Mouse (Mus musculus) kidney, embryonic 16.5 days (tissue): Measurements from ENCODE around the gene Vmn2r101. TPM values are rescaled to one million over a fixed set of nuclear protein-coding genes. Genes with fewer than 3 reads are reported as not detected.

ENCODE experiments used
- ATAC-seq: fragments of 200-750 bp; cut with Nextera tagmentation; 2 replicates; pipeline ENCODE4 v1.8.0; 2017; ENCODE audit warnings: moderate TSS enrichment; ENCODE audit not compliant: low FRiP score, low TSS enrichment
- H3K27ac ChIP-seq: fragments of 300-500 bp; sonication (generic); 2 replicates; pipeline ENCODE4 v1.5.1; 2014; ENCODE audit warnings: low read length
- H3K27me3 ChIP-seq: fragments of 300-500 bp; sonication (generic); 2 replicates; pipeline ENCODE4 v1.6.1; 2014; ENCODE audit warnings: low read length, control low read depth, mixed read lengths; ENCODE audit not compliant: insufficient read depth
- H3K36me3 ChIP-seq: fragments of 300-500 bp; sonication (generic); 2 replicates; pipeline ENCODE4 v1.6.1; 2014; ENCODE audit warnings: low read length, control low read depth, mixed read lengths; ENCODE audit not compliant: insufficient read depth
- H3K4me1 ChIP-seq: fragments of 300-500 bp; sonication (generic); 2 replicates; pipeline ENCODE4 v1.6.1; 2014; ENCODE audit warnings: low read length, control low read depth, mixed read lengths; ENCODE audit not compliant: insufficient read depth
- H3K4me2 ChIP-seq: fragments of 300-500 bp; sonication (generic); replicated peaks from 2 replicates; pipeline ENCODE4 v1.6.1; 2014; ENCODE audit warnings: low read depth, low read length
- H3K4me3 ChIP-seq: fragments of 300-500 bp; sonication (generic); 2 replicates; pipeline ENCODE4 v1.5.1; 2014; ENCODE audit warnings: mild to moderate bottlenecking, low read length
- H3K9ac ChIP-seq: fragments of 300-500 bp; sonication (generic); replicated peaks from 2 replicates; pipeline ENCODE4 v1.6.1; 2014; ENCODE audit warnings: low read length
- H3K9me3 ChIP-seq: fragments of 300-500 bp; sonication (generic); 2 replicates; pipeline ENCODE4 v1.6.1; 2016; ENCODE audit warnings: low read length, control low read depth
- WGBS: fragments of 180-500 bp; shearing (Covaris S2); extraction: QIAGEN DNeasy Blood & Tissue Kit; methylation state at CpG from one replicate; pipeline ENCODE4 v1.1.7; 2014; 5-methylcytosine and 5-hydroxymethylcytosine counted together
- polyA plus RNA-seq: library from polyadenylated mRNA; unstranded; fragments of >200 nt; fragmentation: Nextera tagmentation; extraction: Ambion mirVana; gene quantifications from 2 replicates; pipeline ENCODE4 v1.2.1, GENCODE M21; 2015

The Vmn2r101 gene
- polyA plus RNA-seq, result not detected in 2 replicates

GRCm38 (mm10) chr17:19576927-19577326, at the start of gene Vmn2r101:
Vmn2r101 (plus strand) TSS chr17:19577227.
- Histone ChIP-seq H3K4me2 (no peak within 1 kb of the TSS), H3K9ac (no peak within 1 kb of the TSS), H3K27ac (no peak within 1 kb of the TSS), H3K4me1 (no peaks in the 10 kb centered on the region), H3K9me3 (peaks cover 9% of the 10 kb centered on the region; the same call in 1 of the 2 replicates), H3K27me3 (no peaks in the 10 kb centered on the region), H3K36me3 (no peaks in the 10 kb centered on the region), H3K4me3 (no peak within 1 kb of the TSS)
- ATAC-seq, result no peak

GRCm38 (mm10) chr17:19629328-19629727, 52.3 kb downstream of the Vmn2r101 start:
- H3K9ac ChIP-seq, result no peak overlapping the region
- no peaks in the 10 kb centered on the region for H3K36me3 ChIP-seq
- no peak overlapping the region for H3K27ac ChIP-seq
- no peak for ATAC-seq
- H3K9me3 ChIP-seq, result peaks cover 25% of the 10 kb centered on the region
- H3K4me1 ChIP-seq, result no peaks in the 10 kb centered on the region
- 100% methylated on average over 1 of the region's 1 CpGs for WGBS
- no peaks in the 10 kb centered on the region for H3K27me3 ChIP-seq
- H3K4me2 ChIP-seq, result no peak overlapping the region
- no peak overlapping the region for H3K4me3 ChIP-seq

GRCm38 (mm10) chr17:19658447-19658846, 81.4 kb downstream of the Vmn2r101 start:
- Histone ChIP-seq H3K4me3 (no peak overlapping the region), H3K9ac (no peak overlapping the region), H3K4me2 (no peak overlapping the region), H3K4me1 (no peaks in the 10 kb centered on the region), H3K27me3 (no peaks in the 10 kb centered on the region), H3K9me3 (0 out of 2 replicates have a peak, but pooled peaks cover 3% of the 10 kb centered on the region), H3K36me3 (no peaks in the 10 kb centered on the region), H3K27ac (no peak overlapping the region)
- WGBS, result 71% methylated on average over 3 of the region's 3 CpGs
- no peak for ATAC-seq

GRCm38 (mm10) chr17:19660028-19660427, 83.0 kb downstream of the Vmn2r101 start, which contains the start of gene Vmn2r102:
Vmn2r102 (plus strand) TSS chr17:19660328.
- Histone ChIP-seq H3K27ac (no peak within 1 kb of the TSS), H3K27me3 (no peaks in the 10 kb centered on the region), H3K4me2 (no peak within 1 kb of the TSS), H3K9ac (no peak within 1 kb of the TSS), H3K4me3 (no peak within 1 kb of the TSS), H3K36me3 (no peaks in the 10 kb centered on the region), H3K9me3 (0 out of 2 replicates have a peak, but pooled peaks cover 3% of the 10 kb centered on the region), H3K4me1 (no peaks in the 10 kb centered on the region)
- 70% methylated on average over 2 of the region's 2 CpGs for WGBS
- ATAC-seq, result no peak

Other genes with a start within 250 kb of the Vmn2r101 start
- gene Vmn2r99, start 215.3 kb upstream of the Vmn2r101 start, polyA plus RNA-seq, result not detected in 2 replicates
- not detected in 2 replicates for gene Vmn2r100, start 72.5 kb upstream of the Vmn2r101 start, polyA plus RNA-seq
- gene Vmn2r102, start 83.1 kb downstream of the Vmn2r101 start, polyA plus RNA-seq, result not detected in 2 replicates
- gene Vmn2r103, start 196.1 kb downstream of the Vmn2r101 start, polyA plus RNA-seq, result not detected in 2 replicates